Mouse (Mus musculus): ENCODE data around the gene Hist1h2br. TPM values are rescaled to one million over a fixed set of nuclear protein-coding genes. Genes with fewer than 3 reads are reported as not detected.
"Not testable (repeated sequence)": the region's sequence is repeated elsewhere in the genome, so short reads cannot be mapped to it uniquely, and the experiment has no call there.

Gene Hist1h2br
- total and polyA plus RNA-seq, 3 experiments, result 4.2 to 2,083 (median 19.7) TPM

DNA sequence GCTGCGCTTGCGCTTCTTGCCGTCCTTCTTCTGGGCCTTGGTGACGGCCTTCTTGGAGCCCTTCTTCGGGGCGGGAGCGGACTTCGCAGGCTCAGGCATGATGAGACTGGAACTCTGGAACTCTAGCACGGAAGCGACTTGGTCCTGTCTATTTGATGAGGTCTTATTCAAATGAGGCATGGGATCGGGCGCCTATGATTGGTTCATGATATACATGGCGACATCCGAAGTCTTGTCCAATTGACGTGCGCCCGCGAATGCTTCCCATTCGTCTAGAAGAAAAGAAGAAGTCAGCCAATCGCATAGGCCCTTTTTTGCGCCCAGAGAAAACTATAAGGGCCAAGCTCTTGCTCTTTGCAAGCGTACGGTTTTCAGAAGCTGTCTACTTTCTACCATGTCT lies 23.5 kb upstream of the Hist1h2br start, which contains the start of the genes Hist1h2bq and Hist1h2ao:
Gene Hist1h2bq, minus strand, starts transcription at position 125 of the 400 bp plus-strand sequence.
Gene Hist1h2ao, plus strand, starts transcription at position 393 of the 400 bp plus-strand sequence.
- H3K9me3 ChIP-seq (replicated peaks; ENCODE audit: low read length); H3K4me2 ChIP-seq (ENCODE audit: insufficient read depth, low read depth, poor library complexity, severe bottlenecking); H3K4me1 ChIP-seq (ENCODE audit: control insufficient read depth in 1 of 2, insufficient read depth in 2 of 2); H3K79me2 ChIP-seq (replicated peaks; ENCODE audit: control insufficient read depth, extremely low read depth, insufficient read depth, poor library complexity, severe bottlenecking); H3K27ac ChIP-seq (ENCODE audit: insufficient read depth, low read depth); H3K36me3 ChIP-seq (replicated peaks in 1 of 2; ENCODE audit: control insufficient read depth in 1 of 2, insufficient read depth in 1 of 2, low read length in 1 of 2); H3K9ac ChIP-seq (ENCODE audit: insufficient read depth, low read depth); H3K4me3 ChIP-seq (replicated peaks in 1 of 3; ENCODE audit: low read depth in 2 of 3, low read length in 2 of 3, poor library complexity in 1 of 3); dilution Hi-C loops (cut with MboI; ENCODE audit: extremely low pct_ligation_motif_present, extremely low pct_unique_long_range_greater_than_20kb, low sequenced_read_pairs); DNase-seq (ENCODE audit: extremely low read depth); in situ Hi-C loops (cut with MboI; ENCODE audit: low pct_ligation_motif_present, low pct_unique_long_range_greater_than_20kb, low sequenced_read_pairs); H3K27me3 ChIP-seq (replicated peaks): not testable (repeated sequence)

DNA sequence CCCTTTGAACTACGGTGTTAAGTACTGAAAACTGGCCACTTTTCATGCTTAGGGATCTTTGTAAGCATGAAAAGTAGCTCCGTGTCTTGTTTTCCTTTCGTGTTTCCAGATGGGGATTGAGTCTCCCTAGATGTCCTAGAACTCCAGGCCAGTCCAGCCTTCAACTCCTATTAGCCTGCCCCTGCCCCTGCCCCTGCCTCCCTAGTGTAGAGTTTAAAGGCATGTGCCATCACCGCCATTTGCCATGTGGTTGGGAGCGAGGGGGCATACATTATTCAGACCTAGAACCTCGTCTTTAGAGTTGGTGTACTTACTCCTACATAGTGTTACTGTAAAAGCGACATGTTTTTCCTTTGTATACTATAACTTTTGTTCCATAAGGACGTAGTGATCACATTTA lies 22.5 kb upstream of the Hist1h2br start:
- DNase-seq (ENCODE audit: extremely low read depth); H3K79me2 ChIP-seq (replicated peaks; ENCODE audit: control insufficient read depth, extremely low read depth, insufficient read depth, poor library complexity, severe bottlenecking); H3K27ac ChIP-seq (ENCODE audit: insufficient read depth, low read depth); dilution Hi-C loops (cut with MboI; ENCODE audit: extremely low pct_ligation_motif_present, extremely low pct_unique_long_range_greater_than_20kb, low sequenced_read_pairs); H3K4me1 ChIP-seq (ENCODE audit: control insufficient read depth in 1 of 2, insufficient read depth in 2 of 2); H3K4me3 ChIP-seq (replicated peaks in 1 of 3; ENCODE audit: low read depth in 2 of 3, low read length in 2 of 3, poor library complexity in 1 of 3); H3K9ac ChIP-seq (ENCODE audit: insufficient read depth, low read depth); H3K9me3 ChIP-seq (replicated peaks; ENCODE audit: low read length); in situ Hi-C loops (cut with MboI; ENCODE audit: low pct_ligation_motif_present, low pct_unique_long_range_greater_than_20kb, low sequenced_read_pairs); H3K36me3 ChIP-seq (replicated peaks in 1 of 2; ENCODE audit: control insufficient read depth in 1 of 2, insufficient read depth in 1 of 2, low read length in 1 of 2); H3K4me2 ChIP-seq (ENCODE audit: insufficient read depth, low read depth, poor library complexity, severe bottlenecking); H3K27me3 ChIP-seq (replicated peaks): not testable (repeated sequence)

DNA sequence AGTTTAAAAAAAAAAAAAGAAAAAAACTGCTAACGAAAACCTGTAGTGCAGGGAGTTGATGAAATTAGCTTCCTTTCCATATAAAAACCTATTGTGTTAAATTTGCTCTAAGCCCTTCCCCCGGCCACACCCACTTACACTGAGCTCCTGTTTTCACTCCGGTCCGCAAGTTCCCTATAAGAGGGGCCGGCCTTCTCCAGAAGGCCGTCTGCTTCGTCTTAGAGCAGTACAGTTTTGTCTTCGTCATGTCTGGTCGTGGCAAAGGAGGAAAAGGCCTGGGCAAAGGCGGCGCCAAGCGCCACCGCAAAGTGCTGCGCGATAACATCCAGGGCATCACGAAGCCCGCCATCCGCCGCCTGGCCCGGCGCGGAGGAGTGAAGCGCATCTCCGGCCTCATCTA lies 22.0 kb upstream of the Hist1h2br start, which contains the start of gene Hist1h4m:
Gene Hist1h4m, plus strand, starts transcription at position 208 of the 400 bp plus-strand sequence.
- Histone ChIP-seq H3K4me2 (ENCODE audit: insufficient read depth, low read depth, poor library complexity, severe bottlenecking) (peak within 1 kb of the TSS; percentile 31; the same call in 1 of the 2 replicates), H3K9ac (ENCODE audit: insufficient read depth, low read depth) (0 out of 2 replicates have a peak within 1 kb of the TSS, but pooled peaks have one; percentile 33), H3K27ac (ENCODE audit: insufficient read depth, low read depth) (peak within 1 kb of the TSS; percentile 86), H3K4me3 (replicated peaks in 1 of 3; ENCODE audit: low read depth in 2 of 3, low read length in 2 of 3, poor library complexity in 1 of 3) (peak within 1 kb of the TSS in 1 of 3 experiments; percentile 24)
- H3K4me1 ChIP-seq (ENCODE audit: control insufficient read depth in 1 of 2, insufficient read depth in 2 of 2); H3K79me2 ChIP-seq (replicated peaks; ENCODE audit: control insufficient read depth, extremely low read depth, insufficient read depth, poor library complexity, severe bottlenecking); H3K9me3 ChIP-seq (replicated peaks; ENCODE audit: low read length); DNase-seq (ENCODE audit: extremely low read depth); H3K36me3 ChIP-seq (replicated peaks in 1 of 2; ENCODE audit: control insufficient read depth in 1 of 2, insufficient read depth in 1 of 2, low read length in 1 of 2); H3K27me3 ChIP-seq (replicated peaks); in situ Hi-C loops (cut with MboI; ENCODE audit: low pct_ligation_motif_present, low pct_unique_long_range_greater_than_20kb, low sequenced_read_pairs); dilution Hi-C loops (cut with MboI; ENCODE audit: extremely low pct_ligation_motif_present, extremely low pct_unique_long_range_greater_than_20kb, low sequenced_read_pairs): not testable (repeated sequence)

DNA sequence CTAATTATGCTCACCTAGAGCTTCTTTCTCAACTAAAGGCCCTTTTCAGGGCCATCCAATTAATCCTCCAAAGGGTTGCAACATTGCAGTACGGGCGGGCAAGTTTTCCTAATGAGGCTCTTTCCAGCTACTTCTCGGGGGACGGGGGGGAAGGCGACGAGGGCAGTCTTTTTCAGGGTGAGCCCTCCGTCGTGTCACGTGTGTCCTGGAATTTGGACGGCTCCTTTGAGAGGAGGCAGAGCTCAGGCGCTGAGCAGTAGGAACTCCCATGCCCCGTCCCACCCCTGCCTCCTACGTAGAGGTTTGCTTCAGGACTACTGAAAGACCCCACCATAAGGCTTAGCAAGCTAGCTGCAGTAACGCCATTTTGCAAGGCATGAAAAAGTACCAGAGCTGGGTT lies 21.5 kb upstream of the Hist1h2br start:
- Histone ChIP-seq H3K4me2 (ENCODE audit: insufficient read depth, low read depth, poor library complexity, severe bottlenecking) (peak overlapping the region; percentile 31; the same call in 1 of the 2 replicates), H3K27ac (ENCODE audit: insufficient read depth, low read depth) (peak overlapping the region; percentile 86), H3K9ac (ENCODE audit: insufficient read depth, low read depth) (0 out of 2 replicates have a peak overlapping the region, but pooled peaks have one; percentile 33), H3K4me3 (replicated peaks in 1 of 3; ENCODE audit: low read depth in 2 of 3, low read length in 2 of 3, poor library complexity in 1 of 3) (peak overlapping the region in 1 of 3 experiments; percentile 24)
- H3K4me1 ChIP-seq (ENCODE audit: control insufficient read depth in 1 of 2, insufficient read depth in 2 of 2); in situ Hi-C loops (cut with MboI; ENCODE audit: low pct_ligation_motif_present, low pct_unique_long_range_greater_than_20kb, low sequenced_read_pairs); H3K36me3 ChIP-seq (replicated peaks in 1 of 2; ENCODE audit: control insufficient read depth in 1 of 2, insufficient read depth in 1 of 2, low read length in 1 of 2); H3K27me3 ChIP-seq (replicated peaks); H3K79me2 ChIP-seq (replicated peaks; ENCODE audit: control insufficient read depth, extremely low read depth, insufficient read depth, poor library complexity, severe bottlenecking); dilution Hi-C loops (cut with MboI; ENCODE audit: extremely low pct_ligation_motif_present, extremely low pct_unique_long_range_greater_than_20kb, low sequenced_read_pairs); DNase-seq (ENCODE audit: extremely low read depth); H3K9me3 ChIP-seq (replicated peaks; ENCODE audit: low read length): not testable (repeated sequence)
- TF ChIP-seq ZMIZ1 (IDR thresholded peaks at IDR 0.05; ENCODE audit: low read depth, low read length) (0 out of 2 replicates have a peak, but pooled peaks have one; percentile 45), POLR2A (IDR thresholded peaks at IDR 0.05; ENCODE audit: low read depth, low read length) (peak; percentile 53), BHLHE40 (IDR thresholded peaks at IDR 0.05; ENCODE audit: low read depth, low read length) (0 out of 2 replicates have a peak, but pooled peaks have one; percentile 13), POLR2AphosphoS2 (IDR thresholded peaks at IDR 0.05; ENCODE audit: low read depth, low read length) (0 out of 2 replicates have a peak, but pooled peaks have one; percentile 33)

DNA sequence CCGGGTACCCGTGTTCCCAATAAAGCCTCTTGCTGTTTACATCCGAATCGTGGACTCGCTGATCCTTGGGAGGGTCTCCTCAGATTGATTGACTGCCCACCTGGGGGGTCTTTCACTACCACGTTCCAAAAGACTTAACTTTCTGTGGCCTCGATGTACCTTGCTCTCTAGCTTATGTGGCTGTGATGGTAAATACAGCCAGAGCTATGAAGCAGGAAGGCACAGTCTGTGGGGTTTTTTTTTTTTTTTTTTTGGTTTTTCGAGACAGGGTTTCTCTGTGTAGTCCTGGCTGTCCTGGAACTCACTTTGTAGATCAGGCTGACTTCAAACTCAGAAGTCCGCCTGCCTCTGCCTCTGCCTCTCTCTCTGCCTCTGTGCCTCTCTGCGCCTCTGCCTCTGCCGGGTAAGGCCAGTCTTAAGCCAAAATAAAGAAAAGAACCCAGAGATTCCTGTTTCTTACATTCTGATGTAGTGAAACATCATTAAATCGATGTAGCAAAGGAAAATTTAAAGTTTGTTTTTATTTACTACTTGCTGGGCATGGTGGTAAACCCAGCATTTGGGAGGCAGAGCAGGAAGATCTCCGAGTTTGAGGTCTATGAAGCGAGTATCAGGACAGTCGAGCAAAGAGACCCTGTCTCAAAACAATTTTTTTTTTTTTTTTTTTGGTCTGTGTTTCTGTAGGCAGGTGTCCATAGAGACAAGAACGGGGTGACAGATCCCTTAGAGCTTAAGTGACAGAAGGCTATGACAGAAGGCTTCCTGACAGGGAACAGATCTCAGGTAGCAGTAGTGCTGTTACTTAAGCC lies 13.3 kb upstream of the Hist1h2br start:
- H3K9me3 ChIP-seq (replicated peaks; ENCODE audit: low read length); H3K79me2 ChIP-seq (replicated peaks; ENCODE audit: control insufficient read depth, extremely low read depth, insufficient read depth, poor library complexity, severe bottlenecking); H3K4me2 ChIP-seq (ENCODE audit: insufficient read depth, low read depth, poor library complexity, severe bottlenecking); in situ Hi-C loops (cut with MboI; ENCODE audit: low pct_ligation_motif_present, low pct_unique_long_range_greater_than_20kb, low sequenced_read_pairs); H3K4me3 ChIP-seq (replicated peaks in 1 of 3; ENCODE audit: low read depth in 2 of 3, low read length in 2 of 3, poor library complexity in 1 of 3); H3K27ac ChIP-seq (ENCODE audit: insufficient read depth, low read depth); H3K27me3 ChIP-seq (replicated peaks); DNase-seq (ENCODE audit: extremely low read depth); H3K36me3 ChIP-seq (replicated peaks in 1 of 2; ENCODE audit: control insufficient read depth in 1 of 2, insufficient read depth in 1 of 2, low read length in 1 of 2); H3K9ac ChIP-seq (ENCODE audit: insufficient read depth, low read depth); dilution Hi-C loops (cut with MboI; ENCODE audit: extremely low pct_ligation_motif_present, extremely low pct_unique_long_range_greater_than_20kb, low sequenced_read_pairs): not testable (repeated sequence)
- H3K4me1 ChIP-seq (ENCODE audit: control insufficient read depth in 1 of 2, insufficient read depth in 2 of 2), result peaks cover 0 to 17% of the 10 kb centered on the region in 2 experiments; a peak in 3 of 4 replicates
